Mouse (Mus musculus): ENCODE data around the gene Rhox6. TPM values are rescaled to one million over a fixed set of nuclear protein-coding genes. Genes with fewer than 3 reads are reported as not detected.

The Rhox6 gene
- not detected in 4 replicates for total RNA-seq (2023)

GRCm38 (mm10) chrX:37826610-37827009 is at the start of gene Rhox6:
Rhox6 (plus strand) TSS chrX:37826910.

GRCm38 (mm10) chrX:37831386-37831785 is 4.7 kb downstream of the Rhox6 start, which contains the start of gene Rhox7a:
Rhox7a (plus strand) TSS chrX:37831686.

GRCm38 (mm10) chrX:37878844-37879243 is 52.1 kb downstream of the Rhox6 start, which contains the start of gene Rhox8:
Rhox8 (minus strand) TSS chrX:37878944.

Other genes with a start within 250 kb of the Rhox6 start
- gene Rhox3f, start 245.9 kb upstream of the Rhox6 start, total RNA-seq (2023), result not detected in 4 replicates
- gene Rhox4f, start 219.2 kb upstream of the Rhox6 start, total RNA-seq (2023), result not detected in 4 replicates
- gene Rhox3g, start 198.3 kb upstream of the Rhox6 start, total RNA-seq (2023), result not detected in 4 replicates
- not detected in 4 replicates for gene Rhox2g, start 183.4 kb upstream of the Rhox6 start, total RNA-seq (2023)
- not detected in 4 replicates for gene Rhox4g, start 175.6 kb upstream of the Rhox6 start, total RNA-seq (2023)
- gene Rhox3h, start 158.1 kb upstream of the Rhox6 start, total RNA-seq (2023), result not detected in 4 replicates
- gene Rhox2h, start 153.6 kb upstream of the Rhox6 start, total RNA-seq (2023), result not detected in 4 replicates
- gene Rhox5, start 22.1 kb upstream of the Rhox6 start, total RNA-seq (2023), result not detected in 4 replicates
- gene Rhox7a, start 4.8 kb downstream of the Rhox6 start, total RNA-seq (2023), result not detected in 4 replicates
- gene Rhox8, start 52.0 kb downstream of the Rhox6 start, total RNA-seq (2023), result not detected in 4 replicates
- gene Rhox7b, start 70.3 kb downstream of the Rhox6 start, total RNA-seq (2023), result not detected in 4 replicates
- gene Rhox9, start 74.9 kb downstream of the Rhox6 start, total RNA-seq (2023), result not detected in 4 replicates
- gene Btg1-ps1, start 191.9 kb downstream of the Rhox6 start, total RNA-seq (2023), result not detected in 4 replicates
- not detected in 4 replicates for gene Btg1-ps2, start 216.2 kb downstream of the Rhox6 start, total RNA-seq (2023)
- gene Rhox10, start 239.6 kb downstream of the Rhox6 start, total RNA-seq (2023), result not detected in 4 replicates

All from B cell, adult 62 days (primary cell).